Mouse (Mus musculus) layer of hippocampus, postnatal 25 days (tissue): Measurements from ENCODE around the gene Lum. TPM values are rescaled to one million over a fixed set of nuclear protein-coding genes. Genes with fewer than 3 reads are reported as not detected.

ENCODE experiments used
- total RNA-seq, 2 experiments: library from RNA; stranded (reverse); gene quantifications; 2 replicates each; pipeline ENCODE4 v1.2.3; 2021

The Lum gene
- total RNA-seq, 2 experiments from 2014 or later, result 2.0 to 2.9 TPM

Other genes with a start within 250 kb of the Lum start
- 10 to 100 TPM; 26.2 to 61.2 TPM for gene Dcn, start 85.5 kb upstream of the Lum start, total RNA-seq
- under 1 TPM; 0.16 to 0.20 TPM for gene Kera, start 41.8 kb downstream of the Lum start, total RNA-seq
- not detected for gene Epyc, start 78.9 kb downstream of the Lum start, total RNA-seq
- gene Ccer1, start 127.9 kb downstream of the Lum start, total RNA-seq, result not detected
- under 1 TPM; 0.27 to 0.52 TPM for gene C030005K15Rik, start 161.6 kb downstream of the Lum start, total RNA-seq